Mouse (Mus musculus) stomach, postnatal 0 days (tissue): ENCODE measurements at regions not wholly inside any gene's neighbourhood (a gene's known extent, or its start where the extent isn't known, plus 50 kb on each side); places are given as distances from the start of the nearest gene placed in this dataset.

Source experiments
- ATAC-seq: fragments of 200-750 bp; cut with Nextera tagmentation; 2 replicates; pipeline ENCODE4 v1.8.0; 2017; ENCODE audit not compliant: low FRiP score, low TSS enrichment
- DNase-seq: peaks from one replicate; pipeline ENCODE4 v3.0.0-alpha.2; 2016; ENCODE audit warnings: low spot score
- H3K27ac ChIP-seq: fragments of 300-500 bp; sonication (generic); replicated peaks from 2 replicates; pipeline ENCODE4 v1.5.1; 2014; ENCODE audit warnings: mild to moderate bottlenecking, control low read depth
- H3K27me3 ChIP-seq: fragments of 300-500 bp; sonication (generic); 2 replicates; pipeline ENCODE4 v1.6.1; 2014; ENCODE audit warnings: low read length; ENCODE audit not compliant: control insufficient read depth, insufficient read depth
- H3K36me3 ChIP-seq: fragments of 300-500 bp; sonication (generic); 2 replicates; pipeline ENCODE4 v1.6.1; 2014; ENCODE audit warnings: low read length, mixed read lengths; ENCODE audit not compliant: control insufficient read depth, insufficient read depth
- H3K4me1 ChIP-seq: fragments of 300-500 bp; sonication (generic); replicated peaks from 2 replicates; pipeline ENCODE4 v1.6.1; 2014; ENCODE audit warnings: antibody characterized with exemption; ENCODE audit not compliant: control insufficient read depth, insufficient read depth
- H3K4me2 ChIP-seq: fragments of 300-500 bp; sonication (generic); replicated peaks from 2 replicates; pipeline ENCODE4 v1.6.1; 2014; ENCODE audit warnings: low read depth, mild to moderate bottlenecking, control low read depth, moderate library complexity
- H3K4me3 ChIP-seq: fragments of 300-500 bp; sonication (generic); 2 replicates; pipeline ENCODE4 v1.5.1; 2014; ENCODE audit warnings: low read depth, low read length, control low read depth
- H3K9ac ChIP-seq: fragments of 300-500 bp; sonication (generic); 2 replicates; pipeline ENCODE4 v1.6.1; 2014; ENCODE audit warnings: mild to moderate bottlenecking, low read length, control low read depth, mixed read lengths
- H3K9me3 ChIP-seq: fragments of 300-500 bp; sonication (generic); 2 replicates; pipeline ENCODE4 v1.6.1; 2016; ENCODE audit warnings: low read length; ENCODE audit not compliant: control insufficient read depth
- CTCF ChIP-seq: IDR thresholded peaks from 2 replicates; pipeline ENCODE4 v1.5.1; 2016; ENCODE audit warnings: antibody characterized with exemption, low read depth, mild to moderate bottlenecking, moderate library complexity
- EP300 ChIP-seq: optimal IDR thresholded peaks from 2 replicates; pipeline ENCODE3; 2016; ENCODE audit warnings: antibody characterized with exemption
- WGBS: fragments of 180-500 bp; shearing (Covaris S2); extraction: QIAGEN DNeasy Blood & Tissue Kit; methylation state at CpG from one replicate; pipeline ENCODE4 v1.1.7; 2014; 5-methylcytosine and 5-hydroxymethylcytosine counted together

DNA sequence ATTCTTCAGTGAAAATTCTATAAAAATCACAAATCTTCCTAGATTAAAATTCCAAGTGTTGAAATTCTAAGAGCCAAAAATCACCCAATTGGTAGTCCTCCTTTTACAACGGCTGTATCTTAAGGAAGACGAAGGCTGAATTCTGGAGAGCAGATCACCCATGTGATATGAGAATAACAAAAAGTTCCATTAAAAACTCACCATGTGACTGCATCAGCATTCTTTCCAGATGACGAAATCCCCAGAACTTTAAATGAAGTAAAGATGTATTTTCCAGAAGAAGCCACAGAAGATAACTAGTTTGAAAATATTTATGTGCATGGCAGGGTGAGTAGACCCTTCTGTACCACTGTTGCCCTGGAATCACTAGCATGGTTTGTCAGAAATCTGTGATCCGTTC, 723.5 kb downstream of the Gm826 start:
- no peak overlapping the region for H3K27ac ChIP-seq
- H3K9ac ChIP-seq: no peak overlapping the region
- no peak overlapping the region for H3K4me3 ChIP-seq
- no peak overlapping the region for H3K4me2 ChIP-seq
- H3K27me3 ChIP-seq: no peaks in the 10 kb centered on the region
- DNase-seq (no peak), ATAC-seq (no peak)
- 72% methylated on average over 4 of the region's 4 CpGs for WGBS
- H3K9me3 ChIP-seq: no peaks in the 10 kb centered on the region
- no peak for TF ChIP-seq CTCF
- no peak for TF ChIP-seq EP300
- H3K4me1 ChIP-seq: no peaks in the 10 kb centered on the region
- no peaks in the 10 kb centered on the region for H3K36me3 ChIP-seq

DNA sequence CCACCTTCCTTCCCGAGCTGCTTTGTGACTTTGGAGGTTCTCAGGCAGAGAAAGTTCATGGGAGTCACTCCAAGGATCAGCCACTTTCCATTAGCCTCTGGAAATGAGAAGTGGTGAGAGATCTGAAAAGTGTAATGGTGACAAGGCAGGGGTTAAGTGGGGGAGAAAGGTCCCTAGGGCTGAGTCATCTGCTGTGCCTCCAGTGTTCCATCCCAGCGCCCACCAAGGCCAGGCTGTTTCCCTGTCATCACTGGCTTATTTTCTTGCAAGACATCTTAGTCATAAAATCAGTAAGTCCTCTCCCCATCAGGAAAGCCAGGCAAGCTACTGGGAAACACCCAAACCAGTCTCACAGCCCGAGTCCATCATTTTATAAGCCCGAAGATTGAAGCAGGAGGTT, 717.3 kb downstream of the Gm826 start:
- no peak for DNase-seq
- Histone ChIP-seq H3K4me2 (no peak overlapping the region), H3K4me1 (no peaks in the 10 kb centered on the region), H3K4me3 (no peak overlapping the region), H3K36me3 (no peaks in the 10 kb centered on the region), H3K9me3 (no peaks in the 10 kb centered on the region), H3K27me3 (no peaks in the 10 kb centered on the region), H3K27ac (no peak overlapping the region), H3K9ac (no peak overlapping the region)
- ATAC-seq: no peak
- TF ChIP-seq EP300 (no peak), CTCF (no peak)
- 63% methylated on average over 4 of the region's 4 CpGs for WGBS

- ATAC-seq: no peak
Observed at GRCm38 (mm10) chr2:159621261-159621660, 712.7 kb downstream of the Gm826 start.

DNA sequence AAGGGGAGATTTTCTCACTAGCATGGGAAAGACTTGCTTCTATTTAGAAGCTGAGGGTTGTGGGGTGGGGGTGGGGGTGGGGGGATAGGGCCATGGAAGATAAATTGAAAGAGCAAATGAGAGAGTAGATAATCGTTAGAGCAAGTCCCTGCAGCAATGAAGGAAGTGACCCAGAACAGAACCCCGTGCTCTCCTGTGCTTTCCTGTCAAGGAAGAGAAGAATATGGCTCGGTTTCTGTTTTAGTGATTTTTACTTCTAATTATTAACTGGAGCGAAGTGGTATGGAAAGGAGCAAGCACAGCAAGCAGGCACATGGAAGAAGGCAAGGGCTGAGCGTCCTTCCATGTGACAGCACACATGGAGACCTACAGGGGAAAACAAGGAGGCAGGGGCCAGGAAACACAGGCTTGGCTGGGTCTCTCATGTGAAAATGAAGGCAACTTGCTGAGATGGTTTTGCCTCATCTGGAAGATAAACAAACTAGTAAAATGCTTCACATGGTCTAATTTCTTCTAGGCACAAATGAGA, 711.8 kb downstream of the Gm826 start:
- no peak overlapping the region for H3K27ac ChIP-seq
- DNase-seq (no peak), ATAC-seq (no peak)
- H3K4me1 ChIP-seq: no peaks in the 10 kb centered on the region
- H3K4me2 ChIP-seq: no peak overlapping the region
- 53% methylated on average over 5 of the region's 5 CpGs for WGBS
- TF ChIP-seq EP300 (no peak), CTCF (no peak)
- H3K27me3 ChIP-seq: no peaks in the 10 kb centered on the region
- no peaks in the 10 kb centered on the region for H3K9me3 ChIP-seq
- H3K36me3 ChIP-seq: no peaks in the 10 kb centered on the region
- no peak overlapping the region for H3K4me3 ChIP-seq
- no peak overlapping the region for H3K9ac ChIP-seq

More at GRCm38 (mm10) chr2:159621261-159621660, 712.7 kb downstream of the Gm826 start:
- Histone ChIP-seq H3K4me3 (no peak overlapping the region), H3K9ac (no peak overlapping the region), H3K36me3 (no peaks in the 10 kb centered on the region), H3K4me1 (no peaks in the 10 kb centered on the region), H3K4me2 (no peak overlapping the region), H3K27ac (no peak overlapping the region), H3K27me3 (no peaks in the 10 kb centered on the region), H3K9me3 (no peaks in the 10 kb centered on the region)
- 88% methylated on average over 6 of the region's 6 CpGs for WGBS
- DNase-seq: no peak
- no peak for TF ChIP-seq EP300
- no peak for TF ChIP-seq CTCF

GRCm38 (mm10) chr2:159625306-159625705, 708.7 kb downstream of the Gm826 start:
- Histone ChIP-seq H3K4me2 (no peak overlapping the region), H3K9me3 (no peaks in the 10 kb centered on the region), H3K27ac (no peak overlapping the region), H3K36me3 (no peaks in the 10 kb centered on the region), H3K4me3 (no peak overlapping the region), H3K4me1 (no peaks in the 10 kb centered on the region), H3K27me3 (no peaks in the 10 kb centered on the region), H3K9ac (no peak overlapping the region)
- WGBS: 36% methylated on average over 1 of the region's 1 CpGs
- DNase-seq: no peak
- ATAC-seq: no peak
- TF ChIP-seq CTCF (no peak), EP300 (no peak)

- Histone ChIP-seq H3K36me3 (no peaks in the 10 kb centered on the region), H3K9ac (no peak overlapping the region), H3K27ac (no peak overlapping the region), H3K27me3 (no peaks in the 10 kb centered on the region), H3K4me1 (no peaks in the 10 kb centered on the region), H3K4me2 (no peak overlapping the region), H3K9me3 (no peaks in the 10 kb centered on the region), H3K4me3 (no peak overlapping the region)
- ATAC-seq (no peak), DNase-seq (no peak)
- WGBS: 45% methylated on average over 4 of the region's 4 CpGs
- TF ChIP-seq CTCF (peak; percentile 67), EP300 (no peak)
Observed at GRCm38 (mm10) chr2:159645861-159646260, 688.1 kb downstream of the Gm826 start.
